Mouse (Mus musculus): ENCODE measurements at regions not wholly inside any gene's neighbourhood (a gene's known extent, or its start where the extent isn't known, plus 50 kb on each side); places are given as distances from the start of the nearest gene placed in this dataset.

GRCm38 (mm10) chr4:142414874-142415273 lies 175.7 kb upstream of the Kazn start:
- 70% methylated on average over 5 of the region's 5 CpGs for WGBS
- H3K9ac ChIP-seq (replicated peaks; ENCODE audit: low read length), result no peak overlapping the region
- H3K9me3 ChIP-seq (ENCODE audit: low read length), result no peaks in the 10 kb centered on the region
- no peaks in the 10 kb centered on the region for H3K36me3 ChIP-seq (ENCODE audit: insufficient read depth, low read length)
- no peak overlapping the region for H3K27ac ChIP-seq (ENCODE audit: low read length)
- H3K4me2 ChIP-seq (replicated peaks; ENCODE audit: low read depth, low read length), result no peak overlapping the region
- no peak overlapping the region for H3K4me3 ChIP-seq (ENCODE audit: low read length)
- ATAC-seq (ENCODE audit: low FRiP score, low TSS enrichment), result no peak
- 0 out of 2 replicates have a peak, but pooled peaks cover 4% of the 10 kb centered on the region for H3K4me1 ChIP-seq (ENCODE audit: insufficient read depth, low read length)
- no peaks in the 10 kb centered on the region for H3K27me3 ChIP-seq (ENCODE audit: insufficient read depth, low read length)

- H3K36me3 ChIP-seq (ENCODE audit: insufficient read depth, low read length), result no peaks in the 10 kb centered on the region
- ATAC-seq (ENCODE audit: low FRiP score, low TSS enrichment), result no peak
- WGBS, result 96% methylated on average over 5 of the region's 5 CpGs
- no peak overlapping the region for H3K9ac ChIP-seq (replicated peaks; ENCODE audit: low read length)
- no peaks in the 10 kb centered on the region for H3K27me3 ChIP-seq (ENCODE audit: insufficient read depth, low read length)
- H3K4me2 ChIP-seq (replicated peaks; ENCODE audit: low read depth, low read length), result no peak overlapping the region
- H3K4me3 ChIP-seq (ENCODE audit: low read length), result no peak overlapping the region
- H3K4me1 ChIP-seq (ENCODE audit: insufficient read depth, low read length), result 0 out of 2 replicates have a peak, but pooled peaks cover 4% of the 10 kb centered on the region
- no peak overlapping the region for H3K27ac ChIP-seq (ENCODE audit: low read length)
- no peaks in the 10 kb centered on the region for H3K9me3 ChIP-seq (ENCODE audit: low read length)
Measured at GRCm38 (mm10) chr4:142411792-142412191, 172.6 kb upstream of the Kazn start.

GRCm38 (mm10) chr4:142410596-142411573 lies 171.7 kb upstream of the Kazn start:
- peak; percentile 19; the same call in 1 of the 2 replicates for ATAC-seq (ENCODE audit: low FRiP score, low TSS enrichment)
- H3K36me3 ChIP-seq (ENCODE audit: insufficient read depth, low read length), result no peaks in the 10 kb centered on the region
- no peaks in the 10 kb centered on the region for H3K9me3 ChIP-seq (ENCODE audit: low read length)
- no peak overlapping the region for H3K9ac ChIP-seq (replicated peaks; ENCODE audit: low read length)
- H3K4me3 ChIP-seq (ENCODE audit: low read length), result no peak overlapping the region
- H3K27ac ChIP-seq (ENCODE audit: low read length), result no peak overlapping the region
- 0 out of 2 replicates have a peak, but pooled peaks cover 4% of the 10 kb centered on the region for H3K4me1 ChIP-seq (ENCODE audit: insufficient read depth, low read length)
- 65% methylated on average over 26 of the region's 26 CpGs for WGBS
- H3K4me2 ChIP-seq (replicated peaks; ENCODE audit: low read depth, low read length), result no peak overlapping the region
- H3K27me3 ChIP-seq (ENCODE audit: insufficient read depth, low read length), result no peaks in the 10 kb centered on the region

DNA sequence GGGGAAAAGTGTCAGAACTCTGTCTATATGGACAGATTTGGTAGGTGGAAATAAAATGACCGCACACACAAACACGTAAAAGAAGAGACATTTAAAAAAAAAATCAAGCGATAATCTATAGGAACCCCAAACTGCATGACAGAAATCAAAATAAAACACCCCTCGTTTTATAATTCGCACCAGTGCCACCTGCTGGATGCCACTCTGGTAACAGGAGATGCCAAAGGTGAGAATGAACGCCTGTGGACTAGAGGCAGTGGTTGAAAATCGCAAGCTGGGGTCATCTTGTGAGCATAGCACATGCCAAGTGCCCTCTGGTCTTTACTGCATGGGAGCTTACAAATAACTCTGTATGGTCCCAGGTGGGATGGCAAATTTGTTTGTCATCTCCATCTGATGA lies 158.7 kb upstream of the Kazn start:
- H3K4me2 ChIP-seq (replicated peaks; ENCODE audit: low read depth, low read length), result no peak overlapping the region
- H3K9me3 ChIP-seq (ENCODE audit: low read length), result no peaks in the 10 kb centered on the region; the same call in 1 of the 2 replicates
- no peaks in the 10 kb centered on the region for H3K36me3 ChIP-seq (ENCODE audit: insufficient read depth, low read length)
- H3K4me3 ChIP-seq (ENCODE audit: low read length), result no peak overlapping the region
- no peak overlapping the region for H3K27ac ChIP-seq (ENCODE audit: low read length)
- WGBS, result 68% methylated on average over 7 of the region's 7 CpGs
- no peaks in the 10 kb centered on the region for H3K27me3 ChIP-seq (ENCODE audit: insufficient read depth, low read length)
- no peaks in the 10 kb centered on the region for H3K4me1 ChIP-seq (ENCODE audit: insufficient read depth, low read length)
- no peak for ATAC-seq (ENCODE audit: low FRiP score, low TSS enrichment)
- no peak overlapping the region for H3K9ac ChIP-seq (replicated peaks; ENCODE audit: low read length)

DNA sequence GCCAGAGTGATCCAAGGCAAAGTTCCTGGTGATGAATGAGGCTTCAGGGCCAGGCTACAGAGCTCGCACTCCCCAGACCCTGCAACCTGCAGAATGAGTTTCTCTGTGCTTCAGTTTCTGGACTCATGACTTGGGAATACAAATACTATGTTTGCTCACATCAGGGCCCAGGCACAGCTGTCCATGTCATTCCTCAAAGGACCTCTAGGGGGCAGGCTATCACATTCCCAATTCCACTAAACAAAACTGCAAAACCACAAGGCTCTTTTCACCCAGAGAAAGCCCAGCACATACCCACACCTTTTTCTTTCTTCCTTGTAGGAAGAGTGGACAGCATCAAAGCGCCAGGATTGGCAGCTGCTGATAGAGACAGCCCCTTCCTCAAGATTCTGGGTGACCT lies 153.7 kb upstream of the Kazn start:
- Histone ChIP-seq H3K36me3 (ENCODE audit: insufficient read depth, low read length) (no peaks in the 10 kb centered on the region), H3K4me3 (ENCODE audit: low read length) (no peak overlapping the region), H3K9ac (replicated peaks; ENCODE audit: low read length) (no peak overlapping the region), H3K4me2 (replicated peaks; ENCODE audit: low read depth, low read length) (no peak overlapping the region), H3K27ac (ENCODE audit: low read length) (no peak overlapping the region), H3K4me1 (ENCODE audit: insufficient read depth, low read length) (peaks cover 2% of the 10 kb centered on the region; the same call in 1 of the 2 replicates), H3K27me3 (ENCODE audit: insufficient read depth, low read length) (no peaks in the 10 kb centered on the region), H3K9me3 (ENCODE audit: low read length) (no peaks in the 10 kb centered on the region)
- ATAC-seq (ENCODE audit: low FRiP score, low TSS enrichment), result no peak
- 64% methylated on average over 2 of the region's 2 CpGs for WGBS

- ATAC-seq (ENCODE audit: low FRiP score, low TSS enrichment), result no peak
- no peaks in the 10 kb centered on the region for H3K36me3 ChIP-seq (ENCODE audit: insufficient read depth, low read length)
- H3K27ac ChIP-seq (ENCODE audit: low read length), result no peak overlapping the region
- H3K4me2 ChIP-seq (replicated peaks; ENCODE audit: low read depth, low read length), result no peak overlapping the region
- no peak overlapping the region for H3K4me3 ChIP-seq (ENCODE audit: low read length)
- H3K4me1 ChIP-seq (ENCODE audit: insufficient read depth, low read length), result peaks cover 2% of the 10 kb centered on the region; the same call in 1 of the 2 replicates
- WGBS, result 76% methylated on average over 21 of the region's 21 CpGs
- no peak overlapping the region for H3K9ac ChIP-seq (replicated peaks; ENCODE audit: low read length)
- no peaks in the 10 kb centered on the region for H3K27me3 ChIP-seq (ENCODE audit: insufficient read depth, low read length)
- H3K9me3 ChIP-seq (ENCODE audit: low read length), result no peaks in the 10 kb centered on the region
Measured at GRCm38 (mm10) chr4:142390531-142391195, 151.5 kb upstream of the Kazn start.

DNA sequence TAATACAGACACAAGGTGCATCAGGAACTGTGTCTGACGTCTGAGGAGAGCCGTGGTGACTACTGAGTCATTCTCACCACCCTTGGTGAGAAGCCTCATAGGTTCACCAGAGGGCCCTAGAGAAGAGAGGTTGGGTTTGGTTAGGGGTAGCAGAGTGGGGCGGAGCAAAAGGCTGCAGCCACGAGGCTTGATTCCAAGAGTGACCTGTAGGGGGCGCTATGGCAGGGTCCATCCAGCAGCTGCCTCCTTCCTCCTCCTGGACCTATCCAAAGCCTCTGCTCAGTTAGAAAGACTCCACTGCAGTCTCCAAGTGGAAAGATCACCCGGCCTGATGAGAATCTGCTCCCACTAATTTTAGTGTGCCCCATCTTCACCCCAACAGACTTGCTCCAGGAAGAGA lies 149.3 kb upstream of the Kazn start:
- Histone ChIP-seq H3K4me3 (ENCODE audit: low read length) (no peak overlapping the region), H3K9ac (replicated peaks; ENCODE audit: low read length) (no peak overlapping the region), H3K27ac (ENCODE audit: low read length) (no peak overlapping the region), H3K9me3 (ENCODE audit: low read length) (no peaks in the 10 kb centered on the region), H3K27me3 (ENCODE audit: insufficient read depth, low read length) (no peaks in the 10 kb centered on the region), H3K4me1 (ENCODE audit: insufficient read depth, low read length) (peaks cover 2% of the 10 kb centered on the region; the same call in 1 of the 2 replicates), H3K4me2 (replicated peaks; ENCODE audit: low read depth, low read length) (no peak overlapping the region), H3K36me3 (ENCODE audit: insufficient read depth, low read length) (no peaks in the 10 kb centered on the region)
- ATAC-seq (ENCODE audit: low FRiP score, low TSS enrichment), result no peak
- WGBS, result 70% methylated on average over 6 of the region's 6 CpGs

DNA sequence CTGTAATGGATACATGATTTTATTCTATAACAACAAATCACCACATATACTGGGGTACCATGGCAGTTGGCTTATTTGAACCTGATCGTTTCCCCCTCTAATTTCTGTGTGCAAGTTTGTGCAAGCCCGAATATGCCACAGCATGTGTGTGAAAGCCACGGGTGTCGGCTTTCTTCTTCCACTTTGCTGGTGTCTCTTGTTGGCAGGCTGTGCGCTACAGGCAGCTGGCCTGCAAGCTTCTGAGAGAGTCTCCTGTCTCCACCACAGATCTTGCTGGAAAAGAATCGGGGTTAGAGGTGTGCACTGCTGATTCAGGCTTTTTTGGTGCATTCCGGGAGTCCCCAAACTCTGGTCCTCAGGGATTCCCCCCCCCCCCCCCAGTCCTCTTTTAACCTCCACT lies 142.0 kb upstream of the Kazn start:
- no peak for ATAC-seq (ENCODE audit: low FRiP score, low TSS enrichment)
- no peak overlapping the region for H3K4me3 ChIP-seq (ENCODE audit: low read length)
- H3K36me3 ChIP-seq (ENCODE audit: insufficient read depth, low read length), result no peaks in the 10 kb centered on the region
- no peaks in the 10 kb centered on the region for H3K9me3 ChIP-seq (ENCODE audit: low read length)
- H3K4me1 ChIP-seq (ENCODE audit: insufficient read depth, low read length), result peaks cover 10% of the 10 kb centered on the region; the same call in 1 of the 2 replicates
- H3K4me2 ChIP-seq (replicated peaks; ENCODE audit: low read depth, low read length), result no peak overlapping the region
- no peak overlapping the region for H3K9ac ChIP-seq (replicated peaks; ENCODE audit: low read length)
- 73% methylated on average over 7 of the region's 7 CpGs for WGBS
- H3K27me3 ChIP-seq (ENCODE audit: insufficient read depth, low read length), result no peaks in the 10 kb centered on the region
- H3K27ac ChIP-seq (ENCODE audit: low read length), result no peak overlapping the region

DNA sequence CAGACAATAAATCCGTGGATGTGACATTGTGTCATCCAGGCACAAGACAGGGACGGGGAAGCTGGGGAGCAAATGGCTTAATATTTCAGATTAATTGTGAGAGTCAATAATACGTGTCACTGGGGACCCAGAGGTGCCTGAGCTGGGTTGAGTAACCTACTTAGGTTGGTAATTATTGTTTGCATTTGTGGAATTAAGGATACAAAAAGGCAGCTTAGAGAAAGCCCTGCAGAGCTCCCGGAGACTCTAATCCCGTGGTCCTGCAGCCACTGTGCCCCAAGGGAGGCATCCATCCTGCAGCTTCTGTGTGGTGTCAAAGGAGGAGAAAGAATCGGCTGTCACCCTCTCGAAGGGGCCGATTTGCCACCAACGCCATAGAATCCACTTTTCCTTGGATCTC lies 139.3 kb upstream of the Kazn start:
- WGBS, result 33% methylated on average over 9 of the region's 9 CpGs
- peaks cover 10% of the 10 kb centered on the region; the same call in 1 of the 2 replicates for H3K4me1 ChIP-seq (ENCODE audit: insufficient read depth, low read length)
- ATAC-seq (ENCODE audit: low FRiP score, low TSS enrichment), result no peak

More for the DNA sequence above, 139.3 kb upstream of the Kazn start:
- Histone ChIP-seq H3K9ac (replicated peaks; ENCODE audit: low read length) (no peak overlapping the region), H3K4me2 (replicated peaks; ENCODE audit: low read depth, low read length) (no peak overlapping the region), H3K27me3 (ENCODE audit: insufficient read depth, low read length) (no peaks in the 10 kb centered on the region), H3K9me3 (ENCODE audit: low read length) (no peaks in the 10 kb centered on the region), H3K36me3 (ENCODE audit: insufficient read depth, low read length) (no peaks in the 10 kb centered on the region), H3K4me3 (ENCODE audit: low read length) (no peak overlapping the region), H3K27ac (ENCODE audit: low read length) (no peak overlapping the region)

Data from kidney, embryonic 16.5 days (tissue).